Mouse (Mus musculus) midbrain, embryonic 14.5 days (tissue): ENCODE data around the gene Cdh1. TPM values are rescaled to one million over a fixed set of nuclear protein-coding genes. Genes with fewer than 3 reads are reported as not detected.

Experiments used
- ATAC-seq: fragments of 200-750 bp; cut with Nextera tagmentation; 2 replicates; pipeline ENCODE4 v1.8.0; 2017; ENCODE audit warnings: moderate number of reproducible peaks, moderate library complexity; ENCODE audit not compliant: low FRiP score, low TSS enrichment
- DNase-seq: peaks from one replicate; pipeline ENCODE4 v3.0.0-alpha.2; 2015
- H3K27ac ChIP-seq: fragments of 300-500 bp; sonication (generic); replicated peaks from 2 replicates; pipeline ENCODE4 v1.5.1; 2014; ENCODE audit warnings: mild to moderate bottlenecking, low read depth, low read length, moderate library complexity
- H3K27me3 ChIP-seq: fragments of 300-500 bp; sonication (generic); 2 replicates; pipeline ENCODE4 v1.6.1; 2014; ENCODE audit warnings: low read length, control low read depth, mixed read lengths; ENCODE audit not compliant: control insufficient read depth, insufficient read depth
- H3K36me3 ChIP-seq: fragments of 300-500 bp; sonication (generic); 2 replicates; pipeline ENCODE4 v1.6.1; 2014; ENCODE audit warnings: low read length, control low read depth; ENCODE audit not compliant: control insufficient read depth, insufficient read depth
- H3K4me1 ChIP-seq: fragments of 300-500 bp; sonication (generic); 2 replicates; pipeline ENCODE4 v1.6.1; 2014; ENCODE audit warnings: mild to moderate bottlenecking, antibody characterized with exemption, low read length, control low read depth; ENCODE audit not compliant: control insufficient read depth, insufficient read depth
- H3K4me2 ChIP-seq: fragments of 300-500 bp; sonication (generic); 2 replicates; pipeline ENCODE4 v1.6.1; 2014; ENCODE audit warnings: mild to moderate bottlenecking, low read length, moderate library complexity
- H3K4me3 ChIP-seq: fragments of 300-500 bp; sonication (generic); replicated peaks from 2 replicates; pipeline ENCODE4 v1.5.1; 2014; ENCODE audit warnings: low read depth, low read length
- H3K9ac ChIP-seq: fragments of 300-500 bp; sonication (generic); replicated peaks from 2 replicates; pipeline ENCODE4 v1.6.1; 2014; ENCODE audit warnings: mild to moderate bottlenecking, low read length, moderate library complexity
- H3K9me3 ChIP-seq: fragments of 300-500 bp; sonication (generic); 2 replicates; pipeline ENCODE4 v1.6.1; 2016; ENCODE audit warnings: low read length, control low read depth, mixed read lengths; ENCODE audit not compliant: control insufficient read depth
- WGBS: fragments of 180-500 bp; shearing (Covaris S2); extraction: QIAGEN DNeasy Blood & Tissue Kit; methylation state at CpG from one replicate; pipeline ENCODE4 v1.1.7; 2014; 5-methylcytosine and 5-hydroxymethylcytosine counted together
- polyA plus RNA-seq: library from polyadenylated mRNA; unstranded; fragments of >200 nt; fragmentation: Nextera tagmentation; extraction: Ambion mirVana; gene quantifications from 2 replicates; pipeline ENCODE4 v1.2.1, GENCODE M21; 2014

Gene Cdh1
- polyA plus RNA-seq, 1 experiment from 2014 or later: 1.9 TPM

- WGBS: 94% methylated on average over 2 of the region's 2 CpGs
- ATAC-seq (no peak), DNase-seq (no peak)
- H3K4me3 ChIP-seq: no peak overlapping the region
- H3K36me3 ChIP-seq: no peaks in the 10 kb centered on the region
- H3K4me1 ChIP-seq: no peaks in the 10 kb centered on the region
- H3K27ac ChIP-seq: no peak overlapping the region
- no peak overlapping the region for H3K9ac ChIP-seq
- no peak overlapping the region for H3K4me2 ChIP-seq
- H3K27me3 ChIP-seq: no peaks in the 10 kb centered on the region
- H3K9me3 ChIP-seq: no peaks in the 10 kb centered on the region
Measured at GRCm38 (mm10) chr8:106646153-106646552, 43.0 kb downstream of the Cdh1 start.

DNA sequence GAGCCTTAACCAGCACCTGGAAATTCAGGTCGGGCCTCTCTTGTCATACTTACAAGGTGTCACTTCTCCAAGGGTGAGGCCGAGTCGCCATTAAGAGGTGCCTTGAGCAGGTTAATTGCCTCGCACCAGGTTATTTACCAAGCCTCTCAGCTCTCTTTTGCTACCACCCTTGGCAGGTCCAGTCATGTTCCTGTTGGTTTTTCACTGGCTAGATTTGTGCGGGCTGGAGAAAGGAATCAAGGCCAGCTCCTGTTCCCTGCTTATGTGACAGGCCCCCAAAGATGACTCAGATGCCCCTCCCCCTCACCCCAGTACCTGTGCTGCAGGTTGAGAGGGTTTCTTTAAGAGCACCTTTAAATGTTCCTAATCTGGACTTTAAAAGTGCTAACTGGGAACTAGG is 43.6 kb downstream of the Cdh1 start:
- H3K4me2 ChIP-seq: no peak overlapping the region
- H3K36me3 ChIP-seq: no peaks in the 10 kb centered on the region
- H3K9ac ChIP-seq: no peak overlapping the region
- no peaks in the 10 kb centered on the region for H3K9me3 ChIP-seq
- no peak overlapping the region for H3K27ac ChIP-seq
- H3K4me1 ChIP-seq: no peaks in the 10 kb centered on the region
- DNase-seq (no peak), ATAC-seq (no peak)
- WGBS: 90% methylated on average over 5 of the region's 5 CpGs
- H3K4me3 ChIP-seq: no peak overlapping the region
- H3K27me3 ChIP-seq: no peaks in the 10 kb centered on the region

- WGBS: 35% methylated on average over 2 of the region's 2 CpGs
Measured at GRCm38 (mm10) chr8:106647387-106647786, 44.2 kb downstream of the Cdh1 start.

GRCm38 (mm10) chr8:106648421-106648820 is 45.3 kb downstream of the Cdh1 start:
- H3K27me3 ChIP-seq: no peaks in the 10 kb centered on the region
- 95% methylated on average over 8 of the region's 8 CpGs for WGBS

More at GRCm38 (mm10) chr8:106647387-106647786, 44.2 kb downstream of the Cdh1 start:
- Histone ChIP-seq H3K9ac (no peak overlapping the region), H3K27me3 (no peaks in the 10 kb centered on the region), H3K4me1 (no peaks in the 10 kb centered on the region), H3K36me3 (no peaks in the 10 kb centered on the region), H3K4me2 (no peak overlapping the region), H3K4me3 (no peak overlapping the region), H3K9me3 (no peaks in the 10 kb centered on the region), H3K27ac (no peak overlapping the region)
- ATAC-seq: no peak
- peak; percentile 91 for DNase-seq

DNA sequence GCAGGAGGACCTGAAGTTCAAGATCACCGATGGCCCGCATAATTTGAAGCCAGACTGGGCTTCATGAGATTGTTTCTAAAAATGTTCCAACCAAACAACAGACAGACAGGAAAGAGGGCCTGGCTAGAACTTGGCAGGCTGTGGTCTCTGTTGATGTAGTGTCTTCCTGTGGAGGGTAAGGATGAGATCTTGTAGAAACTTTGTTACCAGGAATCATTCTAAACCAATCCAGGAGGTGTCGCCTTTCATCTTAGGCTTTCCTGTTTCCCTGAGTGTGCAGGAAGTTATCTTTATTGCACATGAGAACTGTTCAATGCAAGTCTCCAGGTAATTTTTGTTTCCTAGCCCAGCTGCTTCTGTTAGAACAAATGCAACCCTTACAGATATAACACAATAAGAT is 48.8 kb downstream of the Cdh1 start:
- Histone ChIP-seq H3K9ac (no peak overlapping the region), H3K4me2 (no peak overlapping the region), H3K9me3 (no peaks in the 10 kb centered on the region), H3K4me3 (no peak overlapping the region), H3K4me1 (no peaks in the 10 kb centered on the region), H3K27ac (no peak overlapping the region), H3K36me3 (no peaks in the 10 kb centered on the region), H3K27me3 (no peaks in the 10 kb centered on the region)
- 95% methylated on average over 3 of the region's 3 CpGs for WGBS
- DNase-seq: no peak
- ATAC-seq: no peak

More at GRCm38 (mm10) chr8:106648421-106648820, 45.3 kb downstream of the Cdh1 start:
- ATAC-seq (no peak), DNase-seq (no peak)
- H3K4me2 ChIP-seq: no peak overlapping the region
- H3K4me1 ChIP-seq: no peaks in the 10 kb centered on the region
- H3K9me3 ChIP-seq: no peaks in the 10 kb centered on the region
- H3K36me3 ChIP-seq: no peaks in the 10 kb centered on the region
- H3K27ac ChIP-seq: no peak overlapping the region
- H3K9ac ChIP-seq: no peak overlapping the region
- no peak overlapping the region for H3K4me3 ChIP-seq

- no peaks in the 10 kb centered on the region for H3K4me1 ChIP-seq
- no peaks in the 10 kb centered on the region for H3K27me3 ChIP-seq
- no peak overlapping the region for H3K9ac ChIP-seq
- H3K4me3 ChIP-seq: no peak overlapping the region
- H3K9me3 ChIP-seq: no peaks in the 10 kb centered on the region
- no peak for DNase-seq
- H3K4me2 ChIP-seq: no peak overlapping the region
- no peak for ATAC-seq
- H3K36me3 ChIP-seq: no peaks in the 10 kb centered on the region
- H3K27ac ChIP-seq: no peak overlapping the region
Measured at GRCm38 (mm10) chr8:106656046-106656445, 52.9 kb downstream of the Cdh1 start.

DNA sequence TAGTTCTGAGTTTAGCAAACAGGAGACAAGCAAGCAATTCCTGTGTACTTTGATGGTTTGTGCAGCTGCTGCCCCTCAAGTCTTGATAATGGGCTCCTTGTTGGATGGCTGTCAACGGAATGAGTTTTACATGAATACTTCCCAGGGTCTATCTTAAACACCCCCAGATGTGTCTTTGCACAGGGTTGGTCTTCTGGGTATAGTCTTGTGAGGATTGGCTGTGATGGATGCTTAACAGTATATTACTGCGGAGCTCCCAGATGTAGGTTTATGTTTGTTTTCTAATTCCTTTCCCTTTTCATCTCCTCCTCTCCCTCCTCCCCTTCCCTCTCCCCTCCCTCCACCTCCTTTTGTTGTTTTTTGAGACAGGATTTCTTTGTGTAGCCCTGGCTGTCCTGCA is 69.6 kb downstream of the Cdh1 start:
- no peak for DNase-seq
- no peaks in the 10 kb centered on the region for H3K36me3 ChIP-seq
- 68% methylated on average over 2 of the region's 2 CpGs for WGBS
- no peaks in the 10 kb centered on the region for H3K9me3 ChIP-seq
- H3K27ac ChIP-seq: no peak overlapping the region
- no peak overlapping the region for H3K4me3 ChIP-seq
- H3K4me2 ChIP-seq: no peak overlapping the region
- H3K27me3 ChIP-seq: no peaks in the 10 kb centered on the region
- no peak for ATAC-seq
- no peak overlapping the region for H3K9ac ChIP-seq
- H3K4me1 ChIP-seq: no peaks in the 10 kb centered on the region

DNA sequence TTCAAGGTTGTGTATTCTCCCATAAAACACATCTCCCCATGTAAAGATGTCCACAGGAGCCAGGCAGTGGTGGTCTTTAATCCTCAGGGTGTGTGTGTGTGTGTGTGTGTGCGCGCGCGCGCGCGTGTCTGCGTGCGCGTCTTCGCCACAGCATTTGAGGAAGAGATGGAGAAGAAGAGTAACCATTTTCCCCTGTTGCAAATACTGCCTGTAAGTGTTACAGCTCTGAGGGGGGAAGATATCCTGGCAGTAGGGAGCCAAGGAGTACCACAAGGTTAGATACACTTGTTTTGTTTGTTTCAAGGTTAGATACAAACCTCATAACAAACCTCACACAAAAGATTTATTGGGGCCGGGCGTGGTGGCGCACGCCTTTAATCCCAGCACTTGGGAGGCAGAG is 71.2 kb downstream of the Cdh1 start:
- WGBS: 98% methylated on average over 15 of the region's 15 CpGs
- ATAC-seq (no peak), DNase-seq (no peak)
- no peak overlapping the region for H3K4me3 ChIP-seq
- H3K27ac ChIP-seq: no peak overlapping the region
- H3K4me2 ChIP-seq: no peak overlapping the region
- no peaks in the 10 kb centered on the region for H3K9me3 ChIP-seq
- H3K27me3 ChIP-seq: no peaks in the 10 kb centered on the region
- no peaks in the 10 kb centered on the region for H3K36me3 ChIP-seq
- H3K4me1 ChIP-seq: no peaks in the 10 kb centered on the region
- no peak overlapping the region for H3K9ac ChIP-seq

GRCm38 (mm10) chr8:106674894-106675293 is 71.7 kb downstream of the Cdh1 start:
- 75% methylated on average over 8 of the region's 8 CpGs for WGBS
- Histone ChIP-seq H3K27me3 (no peaks in the 10 kb centered on the region), H3K9me3 (no peaks in the 10 kb centered on the region), H3K9ac (no peak overlapping the region), H3K4me2 (no peak overlapping the region), H3K4me3 (no peak overlapping the region), H3K36me3 (no peaks in the 10 kb centered on the region), H3K4me1 (no peaks in the 10 kb centered on the region), H3K27ac (no peak overlapping the region)
- DNase-seq: peak; percentile 14
- no peak for ATAC-seq
